Mouse (Mus musculus) heart, embryonic 14.5 days (tissue): Measurements from ENCODE around the gene B3gnt8. TPM values are rescaled to one million over a fixed set of nuclear protein-coding genes. Genes with fewer than 3 reads are reported as not detected.

Experiments
- ATAC-seq: fragments of 200-750 bp; cut with Nextera tagmentation; 2 replicates; pipeline ENCODE4 v1.8.0; 2017; ENCODE audit warnings: low read depth, moderate TSS enrichment; ENCODE audit not compliant: insufficient number of reproducible peaks, insufficient read depth, low FRiP score
- H3K27ac ChIP-seq, 2 experiments: fragments of 200-500 bp in 1 of 2; fragments of 300-500 bp in 1 of 2; sonication (generic) in 1 of 2; replicated peaks in 1 of 2; 2 replicates each; pipeline ENCODE4 v1.5.1; 2012 to 2014; ENCODE audit warnings: low read depth in 2 of 2, low read length in 2 of 2, control low read depth in 1 of 2, mild to moderate bottlenecking in 1 of 2, mixed read lengths in 1 of 2; ENCODE audit not compliant: control insufficient read depth in 1 of 2, insufficient read depth in 1 of 2
- H3K27me3 ChIP-seq: fragments of 300-500 bp; sonication (generic); 2 replicates; pipeline ENCODE4 v1.6.1; 2014; ENCODE audit warnings: mild to moderate bottlenecking, low read length, control low read depth; ENCODE audit not compliant: control insufficient read depth, insufficient read depth
- H3K36me3 ChIP-seq: fragments of 300-500 bp; sonication (generic); 2 replicates; pipeline ENCODE4 v1.6.1; 2014; ENCODE audit warnings: mild to moderate bottlenecking, control low read depth, low read length, mixed read lengths; ENCODE audit not compliant: control insufficient read depth, insufficient read depth
- H3K4me1 ChIP-seq, 2 experiments: fragments of 200-500 bp in 1 of 2; fragments of 300-500 bp in 1 of 2; sonication (generic) in 1 of 2; 2 replicates each; pipeline ENCODE4 v1.6.1; 2012 to 2014; ENCODE audit warnings: low read length in 2 of 2, control low read depth in 1 of 2, mixed read lengths in 1 of 2; ENCODE audit not compliant: control insufficient read depth in 2 of 2, insufficient read depth in 2 of 2
- H3K4me2 ChIP-seq: fragments of 300-500 bp; sonication (generic); 2 replicates; pipeline ENCODE4 v1.6.1; 2014; ENCODE audit warnings: mild to moderate bottlenecking, low read length
- H3K4me3 ChIP-seq, 2 experiments: fragments of 200-500 bp in 1 of 2; fragments of 300-500 bp in 1 of 2; sonication (generic) in 1 of 2; 2 replicates each; pipeline ENCODE4 v1.5.1; 2012 to 2014; ENCODE audit warnings: low read length in 2 of 2, mild to moderate bottlenecking in 2 of 2, control low read depth in 1 of 2, low read depth in 1 of 2, moderate library complexity in 1 of 2; ENCODE audit not compliant: control insufficient read depth in 1 of 2, insufficient read depth in 1 of 2
- H3K9ac ChIP-seq: fragments of 300-500 bp; sonication (generic); 2 replicates; pipeline ENCODE4 v1.6.1; 2014; ENCODE audit warnings: mild to moderate bottlenecking, low read length
- H3K9me3 ChIP-seq: fragments of 300-500 bp; sonication (generic); 2 replicates; pipeline ENCODE4 v1.6.1; 2016; ENCODE audit warnings: low read length, control low read depth; ENCODE audit not compliant: control insufficient read depth
- WGBS: fragments of 180-500 bp; shearing (Covaris S2); extraction: QIAGEN DNeasy Blood & Tissue Kit; methylation state at CpG from one replicate; pipeline ENCODE4 v1.1.7; 2014; 5-methylcytosine and 5-hydroxymethylcytosine counted together
- polyA plus RNA-seq: library from polyadenylated mRNA; unstranded; fragments of >200 nt; fragmentation: Nextera tagmentation; extraction: Ambion mirVana; gene quantifications from 2 replicates; pipeline ENCODE4 v1.2.1, GENCODE M21; 2014

Gene B3gnt8
- polyA plus RNA-seq, 1 experiment from 2014 or later: 3.5 TPM

DNA sequence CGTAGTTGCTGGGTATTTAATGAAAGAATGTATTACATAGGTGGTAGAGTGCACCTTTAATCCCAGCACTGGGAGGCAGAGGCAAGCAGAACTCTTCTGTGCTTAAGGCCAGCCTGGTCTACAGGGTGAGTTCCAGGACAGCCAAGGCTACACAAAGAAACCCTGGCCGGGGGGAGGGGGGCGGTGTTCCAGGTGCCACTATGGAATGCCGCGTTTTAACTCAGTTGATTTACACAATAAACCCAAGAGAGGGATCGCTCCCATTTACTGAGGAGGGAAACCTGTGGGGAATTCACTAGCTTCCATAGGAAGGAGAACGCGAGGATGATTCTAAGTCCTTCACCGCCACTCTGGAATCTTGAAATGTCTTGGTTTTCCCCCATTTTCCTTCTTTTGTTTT lies 43.2 kb downstream of the B3gnt8 start:
- 79% methylated on average over 9 of the region's 9 CpGs for WGBS
- no peak overlapping the region for H3K9ac ChIP-seq
- peaks cover 0 to 1% of the 10 kb centered on the region in 2 experiments; a peak in 2 of 4 replicates for H3K4me1 ChIP-seq
- no peak for ATAC-seq
- peaks cover 14% of the 10 kb centered on the region for H3K27me3 ChIP-seq
- H3K27ac ChIP-seq: no peak overlapping the region
- peaks cover 26% of the 10 kb centered on the region for H3K36me3 ChIP-seq
- H3K9me3 ChIP-seq: no peaks in the 10 kb centered on the region
- H3K4me3 ChIP-seq: no peak overlapping the region
- H3K4me2 ChIP-seq: no peak overlapping the region

DNA sequence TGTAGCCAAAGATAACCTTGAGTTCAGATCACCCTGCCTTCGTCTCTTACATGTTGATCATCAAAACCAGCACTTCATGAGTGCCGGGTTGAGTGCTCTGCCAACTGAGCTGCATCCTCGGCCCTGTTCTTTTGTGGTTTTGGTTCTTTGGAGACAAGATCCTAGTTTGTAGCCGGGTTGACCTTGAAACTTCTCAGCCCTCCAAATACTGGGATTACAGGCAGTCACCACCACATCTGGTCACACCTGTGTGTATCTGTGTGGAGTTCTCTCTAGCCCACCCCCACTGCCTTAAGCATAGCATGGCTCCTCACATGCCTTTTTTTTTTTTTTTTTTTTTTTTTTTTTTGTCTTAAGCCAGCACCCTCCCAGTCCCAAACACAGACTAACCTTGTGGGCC lies 43.6 kb downstream of the B3gnt8 start:
- Histone ChIP-seq H3K27me3 (peaks cover 19% of the 10 kb centered on the region), H3K4me1 (peaks cover 2 to 6% of the 10 kb centered on the region in 2 experiments; a peak in 2 of 4 replicates), H3K4me2 (no peak overlapping the region), H3K9ac (no peak overlapping the region), H3K36me3 (peaks cover 21% of the 10 kb centered on the region), H3K9me3 (no peaks in the 10 kb centered on the region), H3K27ac (no peak overlapping the region), H3K4me3 (no peak overlapping the region)
- WGBS: 86% methylated on average over 4 of the region's 4 CpGs
- no peak for ATAC-seq

DNA sequence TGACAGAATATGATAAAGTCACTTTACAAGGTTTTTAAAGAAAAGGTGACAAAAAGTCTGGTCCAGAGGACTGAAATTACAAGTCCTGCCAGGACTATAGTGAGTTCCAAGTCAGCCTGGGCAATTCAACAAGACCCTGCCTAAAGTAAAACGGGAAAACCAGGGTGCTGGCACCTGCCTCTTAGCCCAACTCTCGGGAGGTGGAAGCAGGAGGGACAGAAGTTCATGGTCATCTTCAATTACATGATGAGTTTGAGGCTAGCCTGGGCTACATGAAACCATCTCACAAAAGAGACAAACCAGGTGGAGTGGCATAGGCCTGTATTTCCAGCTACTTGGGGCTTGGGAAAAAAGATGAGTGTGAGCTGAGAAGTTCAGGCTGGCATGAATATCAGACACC lies 45.2 kb downstream of the B3gnt8 start:
- no peak for ATAC-seq
- H3K27ac ChIP-seq: no peak overlapping the region
- no peaks in the 10 kb centered on the region for H3K9me3 ChIP-seq
- H3K4me3 ChIP-seq: no peak overlapping the region
- no peak overlapping the region for H3K9ac ChIP-seq
- H3K36me3 ChIP-seq: peaks cover 10% of the 10 kb centered on the region; the same call in 1 of the 2 replicates
- H3K27me3 ChIP-seq: peaks cover 29% of the 10 kb centered on the region
- peaks cover 7 to 15% of the 10 kb centered on the region in 2 experiments; a peak in 2 of 4 replicates for H3K4me1 ChIP-seq
- WGBS: 47% methylated on average over 2 of the region's 2 CpGs
- no peak overlapping the region for H3K4me2 ChIP-seq

DNA sequence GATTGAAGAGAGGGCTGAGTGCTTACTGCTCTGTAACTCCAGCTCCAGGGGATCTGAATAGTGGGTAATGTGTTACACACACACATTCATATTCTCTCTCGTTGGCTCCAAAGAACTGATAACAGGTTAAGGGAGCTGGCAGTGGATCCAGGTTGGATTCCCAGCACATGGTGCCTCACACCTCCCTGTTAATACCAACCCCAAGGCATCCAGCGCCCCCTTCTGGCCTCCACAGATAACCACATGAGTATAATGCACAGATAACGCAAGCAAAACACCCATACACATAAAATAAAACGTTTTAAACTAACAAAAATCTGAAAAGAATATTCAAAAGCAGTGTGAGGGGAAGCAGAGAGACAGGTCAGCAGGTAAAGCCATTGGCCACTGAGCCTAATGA lies 46.0 kb downstream of the B3gnt8 start:
- Histone ChIP-seq H3K9ac (no peak overlapping the region), H3K9me3 (no peaks in the 10 kb centered on the region), H3K4me3 (no peak overlapping the region), H3K27me3 (peaks cover 29% of the 10 kb centered on the region), H3K27ac (no peak overlapping the region), H3K36me3 (peaks cover 10% of the 10 kb centered on the region; the same call in 1 of the 2 replicates), H3K4me1 (peaks cover 8 to 16% of the 10 kb centered on the region in 2 experiments; a peak in 2 of 4 replicates), H3K4me2 (no peak overlapping the region)
- WGBS: 49% methylated on average over 4 of the region's 4 CpGs
- ATAC-seq: no peak

DNA sequence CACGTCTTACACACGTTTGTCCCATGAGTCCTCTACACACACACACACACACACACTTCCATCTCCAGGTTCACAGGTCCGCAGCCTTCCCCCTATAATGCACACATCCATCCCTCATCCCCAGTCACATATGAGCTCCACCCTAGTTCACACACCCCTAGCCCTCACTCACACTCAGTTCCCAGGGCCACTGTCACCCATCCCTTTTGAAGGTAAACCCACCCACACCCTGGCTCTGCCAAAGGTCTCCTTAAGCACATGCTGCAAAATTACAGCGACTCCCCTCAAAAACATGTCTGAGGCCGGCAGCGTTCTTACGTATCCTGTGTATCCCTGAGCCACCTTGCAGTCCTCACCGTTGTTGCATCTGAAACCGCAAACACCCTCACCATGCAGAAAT lies 47.8 kb downstream of the B3gnt8 start:
- Histone ChIP-seq H3K4me1 (peaks cover 8 to 16% of the 10 kb centered on the region in 2 experiments; a peak in 2 of 4 replicates), H3K9me3 (no peaks in the 10 kb centered on the region), H3K4me3 (no peak overlapping the region), H3K27ac (no peak overlapping the region), H3K27me3 (peaks cover 29% of the 10 kb centered on the region), H3K9ac (no peak overlapping the region), H3K36me3 (no peaks in the 10 kb centered on the region), H3K4me2 (peak overlapping the region; percentile 59; the same call in 1 of the 2 replicates)
- ATAC-seq: no peak
- 22% methylated on average over 9 of the region's 9 CpGs for WGBS

DNA sequence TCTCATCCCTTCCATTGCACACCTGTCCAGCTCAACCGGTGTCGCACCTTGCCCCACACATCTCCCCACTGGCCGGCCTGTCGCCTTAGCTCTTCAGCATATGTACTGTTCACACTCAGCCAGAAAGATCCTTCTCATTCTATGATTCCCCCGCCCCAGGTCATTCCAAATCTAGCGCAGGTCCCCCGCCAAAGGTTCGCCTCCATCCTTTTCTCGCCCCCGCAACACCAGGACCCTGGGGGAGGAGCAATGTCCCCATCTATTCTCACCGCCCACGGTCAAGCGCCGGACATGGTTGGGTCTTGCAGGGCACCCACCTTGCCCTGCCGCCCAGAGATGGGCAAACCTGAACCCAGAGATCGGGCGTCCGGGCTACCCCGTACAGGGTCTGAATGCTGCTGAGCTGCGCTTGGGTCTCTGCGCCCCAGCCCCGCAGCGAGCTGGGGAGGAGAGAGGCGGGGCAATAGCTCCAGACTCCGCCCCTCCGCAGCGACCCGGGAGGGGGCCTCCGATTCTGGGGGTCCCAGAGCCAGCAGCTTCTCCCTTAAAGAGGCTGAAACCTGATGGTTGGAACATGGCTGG lies 48.4 kb downstream of the B3gnt8 start, which contains the start of gene Tmem91:
Gene Tmem91, minus strand, starts transcription at position 448 of the 582 bp plus-strand sequence.
- no peak within 1 kb of the TSS for H3K27ac ChIP-seq
- no peak for ATAC-seq
- WGBS: 2% methylated on average over 29 of the region's 29 CpGs

DNA sequence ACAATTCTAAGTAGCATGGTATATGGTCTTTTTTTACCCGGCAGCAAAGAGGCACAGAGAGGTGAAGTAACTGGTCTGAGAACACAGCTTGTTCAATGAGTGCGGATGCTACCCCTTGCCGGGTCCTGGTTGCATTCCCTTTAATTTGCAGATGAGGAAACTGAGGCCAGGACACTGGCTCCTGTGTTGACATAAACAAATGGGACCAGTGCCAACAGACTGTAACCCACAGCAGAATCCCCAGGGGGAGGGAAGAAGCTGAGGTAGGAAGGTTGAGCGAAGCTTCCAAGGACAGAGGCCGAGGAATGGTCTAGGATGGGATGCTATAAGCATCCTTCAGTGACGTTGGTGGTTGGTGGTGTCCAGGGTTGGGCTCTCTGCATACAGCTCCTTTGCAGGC lies 49.0 kb downstream of the B3gnt8 start:
- H3K4me3 ChIP-seq: peak overlapping the region in 1 of 2 experiments; percentile 27; a peak in 1 of 4 replicates
- H3K9ac ChIP-seq: no peak overlapping the region
- no peaks in the 10 kb centered on the region for H3K36me3 ChIP-seq
- no peak for ATAC-seq
- peak overlapping the region; percentile 59 for H3K4me2 ChIP-seq
- H3K9me3 ChIP-seq: no peaks in the 10 kb centered on the region
- H3K27me3 ChIP-seq: peaks cover 29% of the 10 kb centered on the region
- H3K4me1 ChIP-seq: peaks cover 8 to 21% of the 10 kb centered on the region in 2 experiments; a peak in 2 of 4 replicates
- 44% methylated on average over 6 of the region's 6 CpGs for WGBS
- no peak overlapping the region for H3K27ac ChIP-seq

More for the DNA sequence above, 48.4 kb downstream of the B3gnt8 start, which contains the start of gene Tmem91:
- no peaks in the 10 kb centered on the region for H3K36me3 ChIP-seq
- H3K4me2 ChIP-seq: peak within 1 kb of the TSS; percentile 59
- H3K4me1 ChIP-seq: peaks cover 8 to 16% of the 10 kb centered on the region in 2 experiments; a peak in 2 of 4 replicates
- H3K9ac ChIP-seq: 0 out of 2 replicates have a peak within 1 kb of the TSS, but pooled peaks have one; percentile 6
- H3K9me3 ChIP-seq: no peaks in the 10 kb centered on the region
- peaks cover 29% of the 10 kb centered on the region for H3K27me3 ChIP-seq
- H3K4me3 ChIP-seq: peak within 1 kb of the TSS; percentile 20 to 27; a peak in 3 of 4 replicates
